Mouse (Mus musculus): ENCODE measurements around the gene Sufu. TPM values are rescaled to one million over a fixed set of nuclear protein-coding genes. Genes with fewer than 3 reads are reported as not detected.

The Sufu gene
- polyA plus RNA-seq, 1 experiment from 2014 or later = 15.2 TPM

DNA sequence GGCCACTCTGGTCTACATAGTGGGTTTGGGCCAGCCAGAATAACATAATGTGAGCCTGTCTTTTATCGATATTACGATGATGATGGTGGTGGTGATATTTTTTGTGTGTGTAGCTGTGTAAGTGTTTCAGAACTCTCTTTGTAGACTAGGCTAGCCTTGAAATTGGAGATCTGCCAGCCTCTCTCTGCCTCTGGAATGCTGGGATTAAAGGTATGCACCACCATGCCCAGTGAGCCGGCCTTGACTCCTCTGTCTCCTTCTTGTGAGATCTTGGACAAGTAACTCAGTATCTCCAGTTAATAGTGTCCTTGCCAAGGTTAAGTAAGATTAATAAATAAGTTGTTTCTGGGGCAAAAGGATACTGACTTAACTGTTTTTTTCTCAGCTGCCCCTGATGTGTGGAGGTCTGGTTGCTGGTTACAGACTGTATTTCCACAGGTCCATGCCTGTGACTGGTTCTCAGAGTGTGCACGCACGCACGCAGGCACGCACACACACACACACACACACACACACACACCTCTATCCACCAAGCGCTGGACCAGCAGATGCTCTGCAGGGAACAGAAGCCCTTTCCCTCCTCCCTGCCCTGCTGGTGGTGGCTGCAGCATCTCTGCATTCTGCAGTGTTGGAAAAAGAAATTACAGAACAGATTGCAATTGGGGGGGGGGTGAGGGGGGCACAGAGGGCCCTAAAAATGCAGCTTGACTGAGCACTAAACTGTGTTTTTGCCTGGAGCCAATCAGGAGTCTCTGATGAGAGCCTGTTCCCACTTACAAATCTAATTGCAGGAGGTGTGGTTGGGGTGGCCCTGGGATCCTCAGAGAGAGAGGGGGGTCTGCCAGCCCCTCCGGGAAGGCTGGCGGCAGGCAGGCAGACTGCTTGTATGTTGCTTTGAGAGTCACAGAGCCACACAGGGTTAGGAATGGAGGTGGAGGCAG is 129.3 kb downstream of the Sufu start:
- peak overlapping the region; percentile 81 for H3K27ac ChIP-seq
- 51% methylated on average over 10 of the region's 10 CpGs for WGBS
- no peaks in the 10 kb centered on the region for H3K36me3 ChIP-seq
- H3K27me3 ChIP-seq = no peaks in the 10 kb centered on the region
- H3K4me1 ChIP-seq (replicated peaks) = peaks cover 91% of the 10 kb centered on the region
- ATAC-seq (replicated peaks; ENCODE audit: insufficient number of reproducible peaks, insufficient read depth, low FRiP score, low read depth) = no peak
- H3K9me3 ChIP-seq (replicated peaks) = no peaks in the 10 kb centered on the region
- no peak overlapping the region for H3K9ac ChIP-seq
- H3K4me2 ChIP-seq = no peak overlapping the region
- H3K4me3 ChIP-seq = no peak overlapping the region

DNA sequence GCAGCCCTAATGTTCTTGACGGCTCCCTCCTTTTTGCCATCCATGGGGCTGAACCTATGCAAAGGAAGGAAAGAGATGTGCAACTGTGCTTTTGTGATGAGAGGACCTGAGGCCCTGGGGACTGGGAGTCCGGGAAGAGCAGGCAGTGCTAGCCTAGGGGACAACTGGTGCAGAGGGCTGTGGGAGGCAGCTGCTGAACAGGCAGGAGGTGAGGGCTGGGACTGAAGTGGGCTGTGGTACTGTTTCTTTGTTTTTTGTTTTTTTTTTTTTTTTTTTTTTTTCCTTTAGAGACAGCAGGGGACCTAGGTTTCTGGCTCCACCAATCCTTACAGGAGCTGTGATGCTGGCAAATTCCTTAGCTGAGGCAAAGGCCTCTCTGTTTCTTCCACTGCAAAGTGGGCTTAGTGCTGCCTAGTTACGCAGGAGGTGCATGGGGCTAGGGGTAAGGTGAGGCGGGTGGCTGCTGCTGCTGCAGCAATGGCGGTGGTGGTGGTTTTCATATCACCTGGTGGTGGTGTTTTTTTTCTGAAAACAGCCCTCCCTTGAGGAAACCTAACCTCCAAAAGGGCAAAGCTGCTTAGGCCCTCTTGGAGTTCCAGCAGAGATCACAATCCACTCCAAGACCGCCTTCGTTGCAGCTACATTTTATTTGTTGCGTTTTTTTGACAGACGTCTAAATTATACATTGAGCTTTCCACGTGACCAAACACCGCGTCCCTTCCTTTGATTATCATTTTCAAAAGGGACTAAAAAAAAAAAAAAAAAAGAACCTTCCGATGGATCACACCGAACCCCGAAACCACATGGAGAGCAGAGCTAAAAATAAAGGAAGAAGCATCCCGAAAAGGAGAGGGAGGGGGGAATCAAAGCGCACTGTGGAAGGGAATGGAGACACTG is 131.2 kb downstream of the Sufu start:
- Histone ChIP-seq H3K4me1 (replicated peaks) (peaks cover 98% of the 10 kb centered on the region), H3K36me3 (no peaks in the 10 kb centered on the region), H3K27me3 (no peaks in the 10 kb centered on the region), H3K27ac (peak overlapping the region; percentile 98), H3K4me3 (peak overlapping the region; percentile 40), H3K4me2 (peak overlapping the region; percentile 69), H3K9me3 (replicated peaks) (no peaks in the 10 kb centered on the region), H3K9ac (no peak overlapping the region)
- 20% methylated on average over 17 of the region's 17 CpGs for WGBS
- ATAC-seq (replicated peaks; ENCODE audit: insufficient number of reproducible peaks, insufficient read depth, low FRiP score, low read depth) = no peak

DNA sequence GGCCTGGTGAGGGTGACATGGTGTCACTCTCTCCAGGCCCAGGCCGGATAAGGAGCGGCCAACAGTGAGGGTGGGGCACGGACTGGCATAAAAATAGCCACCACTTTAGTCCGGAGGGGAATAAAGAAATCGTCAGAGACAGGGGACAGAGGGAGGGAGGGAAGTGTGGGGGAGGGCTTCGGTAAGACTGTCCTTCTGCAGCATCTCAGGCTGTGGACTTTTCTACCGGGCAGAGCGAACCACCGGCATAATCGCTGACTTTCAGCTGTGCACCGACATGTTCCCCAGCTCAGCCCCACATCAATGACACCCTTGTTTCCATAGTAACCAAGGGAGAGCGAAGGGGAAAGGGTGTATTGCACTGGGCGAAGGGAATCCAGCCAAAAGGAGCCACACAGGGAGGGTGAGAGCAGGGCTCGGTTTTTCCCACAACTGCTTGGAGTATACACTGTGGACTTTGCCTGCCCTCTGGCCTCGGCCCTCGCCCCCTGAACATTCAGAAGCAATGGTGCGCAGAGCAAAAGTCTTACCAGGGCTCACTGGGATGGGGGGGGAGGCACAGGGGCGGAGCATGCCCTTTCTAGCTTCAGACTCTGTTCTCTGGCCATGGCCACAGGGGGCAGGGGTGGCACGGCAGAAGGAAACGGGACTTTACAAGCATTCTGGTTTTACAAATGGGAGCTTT is 132.0 kb downstream of the Sufu start:
- Histone ChIP-seq H3K36me3 (no peaks in the 10 kb centered on the region), H3K9me3 (replicated peaks) (no peaks in the 10 kb centered on the region), H3K4me2 (peak overlapping the region; percentile 69), H3K27ac (peak overlapping the region; percentile 98), H3K4me3 (peak overlapping the region; percentile 40), H3K9ac (peak overlapping the region; percentile 54), H3K27me3 (no peaks in the 10 kb centered on the region), H3K4me1 (replicated peaks) (peaks cover 98% of the 10 kb centered on the region)
- 1% methylated on average over 20 of the region's 20 CpGs for WGBS
- peak; percentile 72 for ATAC-seq (replicated peaks; ENCODE audit: insufficient number of reproducible peaks, insufficient read depth, low FRiP score, low read depth)

DNA sequence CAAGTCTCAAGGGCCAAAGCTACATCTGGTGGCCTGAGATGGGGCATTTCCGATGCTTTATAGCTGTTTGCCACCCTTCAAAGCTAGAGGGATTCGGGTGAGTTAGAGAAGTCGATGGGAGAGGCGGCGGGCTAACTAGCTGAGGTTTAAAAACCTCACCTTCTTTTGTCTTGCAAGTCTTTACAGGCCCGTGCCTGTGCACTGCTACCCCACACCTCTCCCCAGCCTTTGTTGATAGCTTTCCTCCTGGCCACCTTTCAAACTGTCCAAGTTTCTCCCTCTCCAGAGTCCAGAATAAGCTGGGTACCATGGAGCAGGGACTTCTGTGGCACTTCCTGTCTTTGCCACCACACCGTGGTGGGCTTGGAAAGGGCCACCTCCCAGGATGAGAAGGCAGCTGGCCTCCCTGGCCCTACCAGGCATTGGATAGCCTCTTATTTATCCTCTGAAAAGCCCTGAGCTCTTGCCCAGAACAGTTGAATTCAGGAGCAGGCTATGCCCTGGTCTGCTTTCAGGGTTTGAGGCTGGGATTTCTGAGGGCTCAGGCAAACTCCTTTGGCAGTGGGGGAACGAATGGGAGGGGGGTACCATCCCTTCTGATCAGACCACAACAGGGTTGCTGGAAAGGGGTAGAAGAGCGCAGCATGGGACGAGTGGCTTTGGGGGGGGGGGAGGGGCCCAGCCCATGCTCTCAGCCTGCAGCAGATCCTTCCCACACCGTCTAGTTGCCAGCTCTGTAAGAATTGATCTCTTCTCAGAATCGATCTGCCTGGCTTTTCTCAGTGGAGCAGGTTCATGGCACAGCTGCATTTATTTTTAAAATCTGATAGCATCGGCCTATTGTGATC is 133.1 kb downstream of the Sufu start:
- WGBS = 24% methylated on average over 13 of the region's 13 CpGs
- no peak for ATAC-seq (replicated peaks; ENCODE audit: insufficient number of reproducible peaks, insufficient read depth, low FRiP score, low read depth)
- H3K27ac ChIP-seq = peak overlapping the region; percentile 98
- no peaks in the 10 kb centered on the region for H3K36me3 ChIP-seq
- peak overlapping the region; percentile 69 for H3K4me2 ChIP-seq
- no peak overlapping the region for H3K4me3 ChIP-seq
- H3K9ac ChIP-seq = peak overlapping the region; percentile 54
- no peaks in the 10 kb centered on the region for H3K27me3 ChIP-seq
- H3K9me3 ChIP-seq (replicated peaks) = no peaks in the 10 kb centered on the region
- H3K4me1 ChIP-seq (replicated peaks) = peaks cover 86% of the 10 kb centered on the region

DNA sequence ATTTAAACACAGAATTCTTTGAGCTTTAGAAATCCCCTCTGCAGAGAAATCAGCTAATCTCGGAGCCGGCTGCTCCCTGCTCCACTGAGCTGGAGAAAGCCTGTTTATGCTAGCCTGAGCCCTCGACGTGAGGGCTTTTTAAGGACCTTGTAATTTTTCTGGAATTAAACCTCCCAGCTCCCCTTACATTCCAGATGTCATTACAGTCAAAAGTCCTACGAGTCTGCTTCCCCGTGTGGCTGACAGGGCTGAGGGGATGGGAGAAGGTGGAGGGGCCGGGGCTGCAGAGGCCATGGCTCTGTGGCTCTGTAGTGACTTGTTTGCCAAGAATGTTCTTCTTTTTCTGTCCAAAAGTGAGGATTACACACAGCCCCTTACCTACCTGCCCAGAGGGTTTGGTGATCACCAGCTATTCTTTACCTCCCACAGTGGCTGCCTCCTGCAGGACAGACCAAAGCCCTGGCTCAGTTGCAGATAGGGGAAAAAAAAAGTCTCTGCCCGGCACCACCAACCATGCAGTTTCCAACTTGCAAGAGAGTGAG is 133.8 kb downstream of the Sufu start:
- Histone ChIP-seq H3K36me3 (no peaks in the 10 kb centered on the region), H3K4me1 (replicated peaks) (peaks cover 80% of the 10 kb centered on the region), H3K4me3 (no peak overlapping the region), H3K9ac (0 out of 2 replicates have a peak overlapping the region, but pooled peaks have one; percentile 20), H3K27me3 (no peaks in the 10 kb centered on the region), H3K27ac (peak overlapping the region; percentile 98), H3K9me3 (replicated peaks) (no peaks in the 10 kb centered on the region), H3K4me2 (peak overlapping the region; percentile 69)
- ATAC-seq (replicated peaks; ENCODE audit: insufficient number of reproducible peaks, insufficient read depth, low FRiP score, low read depth) = no peak
- WGBS = 28% methylated on average over 8 of the region's 8 CpGs

DNA sequence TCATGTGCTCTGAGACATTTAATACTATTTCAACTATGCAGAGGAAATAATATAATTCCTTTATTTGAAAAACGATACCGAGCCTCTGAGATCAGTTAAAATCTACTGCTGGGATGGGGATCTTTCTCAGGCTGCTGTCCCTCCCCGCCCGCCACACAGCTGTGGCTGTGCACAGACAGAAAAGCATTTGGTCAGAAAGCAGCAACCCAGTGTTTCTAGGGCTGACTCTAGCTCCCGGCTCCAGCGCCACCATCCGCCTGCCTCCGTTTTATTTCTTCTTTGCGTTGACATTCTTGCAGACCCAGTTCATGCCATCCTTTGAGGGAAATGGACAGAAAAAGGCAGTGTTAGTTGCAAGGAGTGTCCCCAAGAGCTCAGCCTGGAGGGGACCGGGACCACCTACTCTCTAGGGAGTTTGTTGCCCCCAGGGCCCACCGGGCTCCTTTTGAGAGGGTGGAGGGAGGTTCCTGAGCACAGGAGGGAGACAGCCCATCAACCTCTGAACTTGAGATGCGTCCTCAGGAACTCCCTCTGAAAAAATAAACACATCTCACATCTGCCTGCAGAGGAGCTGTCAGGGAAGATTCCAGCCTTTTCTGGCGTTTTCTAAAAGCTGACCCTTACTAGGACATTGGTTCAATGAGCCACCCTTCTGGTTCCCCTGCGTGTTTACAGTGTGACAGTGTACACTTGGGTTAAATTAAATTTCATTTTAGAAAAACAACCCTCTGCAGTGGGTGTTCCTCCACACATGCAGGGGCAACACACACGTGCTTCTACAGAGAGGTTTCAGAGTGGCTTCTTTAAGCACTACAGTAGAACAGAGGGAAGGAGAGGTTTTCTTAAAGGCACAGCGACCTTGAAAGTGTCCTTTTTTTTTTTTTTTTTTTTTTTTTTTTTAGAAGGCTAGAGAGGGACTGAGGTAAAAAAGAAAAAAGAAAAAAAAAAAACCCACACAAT is 134.7 kb downstream of the Sufu start:
- no peak overlapping the region for H3K4me3 ChIP-seq
- no peak overlapping the region for H3K9ac ChIP-seq
- peak overlapping the region; percentile 98 for H3K27ac ChIP-seq
- H3K9me3 ChIP-seq (replicated peaks) = no peaks in the 10 kb centered on the region
- H3K27me3 ChIP-seq = no peaks in the 10 kb centered on the region
- no peaks in the 10 kb centered on the region for H3K36me3 ChIP-seq
- H3K4me1 ChIP-seq (replicated peaks) = peaks cover 72% of the 10 kb centered on the region
- peak overlapping the region; percentile 69 for H3K4me2 ChIP-seq
- ATAC-seq (replicated peaks; ENCODE audit: insufficient number of reproducible peaks, insufficient read depth, low FRiP score, low read depth) = no peak
- WGBS = 18% methylated on average over 16 of the region's 16 CpGs

DNA sequence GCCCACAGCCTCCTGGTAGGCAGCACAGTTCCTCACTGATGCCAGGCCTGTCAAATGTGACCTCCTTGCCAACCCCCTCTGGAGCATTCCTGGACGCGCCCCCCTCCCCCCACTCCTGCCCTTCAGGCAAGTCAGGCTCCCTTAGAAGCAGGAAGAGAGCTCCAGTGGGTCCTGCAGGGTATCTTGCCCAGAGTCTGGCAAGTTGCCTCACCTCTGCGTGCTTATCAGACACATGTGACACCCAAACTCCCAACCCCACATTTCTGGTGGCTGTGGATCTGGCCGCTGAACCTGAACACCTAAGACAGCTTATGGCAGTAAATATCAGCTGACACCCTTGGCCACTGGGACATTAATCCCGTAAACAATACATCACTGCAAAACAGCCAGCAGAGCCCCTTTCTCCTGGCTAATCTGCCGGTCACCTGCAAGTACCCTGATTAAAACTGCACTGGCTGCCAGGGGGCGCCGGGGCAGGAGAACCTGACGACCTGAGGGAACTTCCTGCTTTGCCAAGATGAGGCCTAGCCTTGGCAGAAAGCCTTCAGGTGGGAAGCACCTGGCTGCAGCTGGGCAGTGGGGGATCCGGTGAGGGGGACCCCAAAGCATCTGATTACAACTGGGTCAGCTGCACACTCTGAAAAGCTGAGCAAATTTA is 135.5 kb downstream of the Sufu start:
- H3K27ac ChIP-seq = peak overlapping the region; percentile 98
- peak; percentile 38; the same call in 1 of the 2 replicates for ATAC-seq (replicated peaks; ENCODE audit: insufficient number of reproducible peaks, insufficient read depth, low FRiP score, low read depth)
- H3K27me3 ChIP-seq = no peaks in the 10 kb centered on the region
- peak overlapping the region; percentile 69 for H3K4me2 ChIP-seq
- no peaks in the 10 kb centered on the region for H3K36me3 ChIP-seq
- no peak overlapping the region for H3K9ac ChIP-seq
- no peak overlapping the region for H3K4me3 ChIP-seq
- 11% methylated on average over 10 of the region's 10 CpGs for WGBS
- peaks cover 65% of the 10 kb centered on the region for H3K4me1 ChIP-seq (replicated peaks)
- no peaks in the 10 kb centered on the region for H3K9me3 ChIP-seq (replicated peaks)

DNA sequence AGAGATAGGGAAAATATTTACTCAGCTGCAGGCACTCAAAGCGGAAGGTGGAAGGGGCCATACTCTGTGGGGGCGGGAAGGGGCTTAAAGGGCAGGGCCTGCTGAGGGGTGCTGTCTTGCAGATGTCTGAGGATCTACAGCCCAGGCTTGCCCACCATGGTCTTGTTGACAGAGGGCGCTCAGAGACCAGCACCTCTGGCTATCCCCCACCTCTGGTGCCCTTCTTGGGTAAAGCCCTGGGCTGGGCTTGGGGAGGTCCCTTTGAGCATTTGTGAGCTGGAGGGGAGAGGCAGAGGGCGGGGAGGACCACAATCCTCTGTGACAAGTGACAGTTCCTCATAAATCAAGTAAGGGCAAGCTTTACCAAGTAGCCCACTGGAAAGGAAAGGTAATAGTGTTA is 136.4 kb downstream of the Sufu start:
- peaks cover 56% of the 10 kb centered on the region for H3K4me1 ChIP-seq (replicated peaks)
- H3K4me2 ChIP-seq = no peak overlapping the region
- H3K36me3 ChIP-seq = no peaks in the 10 kb centered on the region
- no peaks in the 10 kb centered on the region for H3K9me3 ChIP-seq (replicated peaks)
- H3K9ac ChIP-seq = no peak overlapping the region
- ATAC-seq (replicated peaks; ENCODE audit: insufficient number of reproducible peaks, insufficient read depth, low FRiP score, low read depth) = no peak
- peak overlapping the region; percentile 98 for H3K27ac ChIP-seq
- 49% methylated on average over 4 of the region's 4 CpGs for WGBS
- no peaks in the 10 kb centered on the region for H3K27me3 ChIP-seq
- H3K4me3 ChIP-seq = no peak overlapping the region

DNA sequence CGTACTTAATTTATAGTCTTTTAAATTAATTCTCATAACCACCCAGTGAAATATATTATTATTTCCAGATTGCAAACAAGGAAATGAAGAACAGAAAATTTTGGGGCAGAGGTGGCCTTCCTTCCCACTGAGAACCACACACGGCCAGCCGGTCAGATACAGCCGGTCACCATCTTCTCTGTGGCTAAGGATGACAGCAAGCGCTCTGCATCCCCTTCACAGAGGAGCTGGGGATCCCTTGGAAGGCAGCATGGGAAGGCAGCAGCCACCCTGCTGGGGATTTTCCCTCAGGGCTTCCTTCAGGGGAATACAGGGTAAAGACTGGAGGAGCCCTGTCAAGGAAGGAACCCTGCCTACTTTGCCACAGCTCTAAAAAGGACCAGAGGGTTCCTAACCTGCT is 136.8 kb downstream of the Sufu start:
- Histone ChIP-seq H3K9ac (no peak overlapping the region), H3K9me3 (replicated peaks) (no peaks in the 10 kb centered on the region), H3K27ac (peak overlapping the region; percentile 98; the same call in 1 of the 2 replicates), H3K27me3 (no peaks in the 10 kb centered on the region), H3K4me3 (no peak overlapping the region), H3K36me3 (no peaks in the 10 kb centered on the region), H3K4me1 (replicated peaks) (peaks cover 51% of the 10 kb centered on the region), H3K4me2 (no peak overlapping the region)
- 85% methylated on average over 5 of the region's 5 CpGs for WGBS
- ATAC-seq (replicated peaks; ENCODE audit: insufficient number of reproducible peaks, insufficient read depth, low FRiP score, low read depth) = no peak
